10 mouse cellular contexts compared by ENCODE assay signal in the genomic region with DNA sequence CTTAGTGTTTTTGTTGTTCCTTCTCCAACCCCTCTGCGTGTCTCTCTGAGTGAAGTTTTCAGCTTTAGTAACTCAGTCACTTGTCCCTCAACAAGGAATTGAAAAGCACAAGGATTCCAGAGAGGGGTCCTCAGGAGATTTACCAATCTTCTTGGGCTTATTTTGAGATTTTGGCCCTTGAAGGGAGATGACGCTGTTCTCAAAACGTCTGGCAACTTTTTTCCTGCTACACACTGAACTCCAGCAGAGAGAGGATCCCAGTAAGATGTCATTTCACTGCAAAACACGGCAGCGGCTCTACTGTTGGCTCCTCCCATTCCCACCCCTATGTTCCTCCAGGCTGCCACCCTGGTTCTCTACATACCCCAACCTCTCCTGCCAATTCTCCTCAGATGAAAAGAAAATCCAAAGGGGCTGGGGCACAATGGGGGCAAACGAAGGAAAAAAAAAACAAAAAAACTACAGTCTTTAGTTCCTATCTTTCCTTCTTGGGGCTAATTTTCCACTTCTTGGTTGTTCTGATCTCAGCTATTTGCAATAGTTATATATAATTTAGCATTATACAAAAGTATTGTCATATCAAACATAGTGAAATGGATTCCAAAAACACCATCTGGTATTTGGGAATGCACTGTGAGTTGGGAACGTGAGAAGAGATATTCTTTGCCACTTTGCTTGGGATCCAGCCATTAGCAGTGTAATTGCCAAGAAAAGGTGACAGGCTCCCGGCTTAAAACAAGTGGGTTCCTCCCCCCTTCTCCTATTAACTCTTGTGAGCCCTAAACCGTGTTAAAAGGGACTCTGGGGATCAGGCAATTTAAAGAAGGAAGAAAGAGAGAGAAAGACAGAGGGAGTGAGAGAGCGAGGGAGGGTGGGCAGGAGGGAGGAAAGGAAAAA.
A peak's percentile ranks its signal among the peaks of the same experiment; 100 is the strongest.
DNase-seq lines count a peak whose midpoint lies in the region; ATAC-seq lines count a peak whose summit lies in the region.
"Had no signal": no experiment of that assay in that cellular context is flagged by ENCODE, and none has a peak within 500 bp of the region (broad histone marks: within the 10 kb centered on the region; RNA-seq: fewer than 3 reads in every experiment).

No protein-coding gene starts in this region.

- no peak overlapping the region for H3K9ac ChIP-seq in forebrain, embryonic 11.5 days (ENCODE audit: low read length)
- no peak overlapping the region for H3K9ac ChIP-seq in hindbrain, embryonic 14.5 days

- ATAC-seq in forebrain, embryonic 11.5 days (replicated peaks; ENCODE audit: low FRiP score): peak; percentile 44
- 0 out of 2 replicates have a peak, but pooled peaks have one; percentile 37 for ATAC-seq in hindbrain, embryonic 14.5 days (ENCODE audit: low FRiP score)

- peak; percentile 53 to 73 for DNase-seq in layer of hippocampus, postnatal 10 days (ENCODE audit: low spot score in 2 of 2)
- DNase-seq in layer of hippocampus, adult 8-10 months (ENCODE audit: low spot score in 2 of 2): no peak
- DNase-seq in cerebellum, adult 18-20 months: peak; percentile 39 to 45
- no peak for DNase-seq in forebrain, embryonic 11.5 days (ENCODE audit: low spot score)
- DNase-seq in hindbrain, embryonic 14.5 days (ENCODE audit: low spot score): peak; percentile 47
- DNase-seq in T-cell, adult 2 months (ENCODE audit: low spot score): no peak
- DNase-seq in spleen, adult 18-20 months: no peak
- no peak for DNase-seq in adrenal gland, adult 18-20 months (ENCODE audit: low spot score in 2 of 2)
- DNase-seq: gastrocnemius, postnatal 10 days had no signal

- H3K27me3 ChIP-seq in forebrain, embryonic 11.5 days (ENCODE audit: control insufficient read depth, insufficient read depth, low read length): no peaks in the 10 kb centered on the region
- H3K27me3 ChIP-seq in hindbrain, embryonic 14.5 days (ENCODE audit: control insufficient read depth, insufficient read depth, low read length): no peaks in the 10 kb centered on the region
- H3K27me3 ChIP-seq: CH12.LX had no signal

- 19% methylated on average over 10 of the region's 10 CpGs for WGBS in forebrain, embryonic 11.5 days
- 22% methylated on average over 10 of the region's 10 CpGs for WGBS in hindbrain, embryonic 14.5 days

- H3K4me1 ChIP-seq in forebrain, embryonic 11.5 days (replicated peaks; ENCODE audit: control insufficient read depth, insufficient read depth, low read length): peaks cover 4% of the 10 kb centered on the region
- peaks cover 10% of the 10 kb centered on the region for H3K4me1 ChIP-seq in hindbrain, embryonic 14.5 days (replicated peaks; ENCODE audit: control insufficient read depth, insufficient read depth, low read length)

- H3K27ac ChIP-seq in forebrain, embryonic 11.5 days (ENCODE audit: low read depth, low read length): peak overlapping the region; percentile 25; the same call in 1 of the 2 replicates
- peak overlapping the region; percentile 53 for H3K27ac ChIP-seq in hindbrain, embryonic 14.5 days

- no peaks in the 10 kb centered on the region for H3K9me3 ChIP-seq in forebrain, embryonic 11.5 days (ENCODE audit: control insufficient read depth, low read length)
- H3K9me3 ChIP-seq in hindbrain, embryonic 14.5 days (ENCODE audit: control insufficient read depth, low read length): no peaks in the 10 kb centered on the region

- H3K36me3 ChIP-seq in forebrain, embryonic 11.5 days (ENCODE audit: control insufficient read depth, insufficient read depth, low read length): no peaks in the 10 kb centered on the region
- no peaks in the 10 kb centered on the region for H3K36me3 ChIP-seq in hindbrain, embryonic 14.5 days (replicated peaks; ENCODE audit: control insufficient read depth, insufficient read depth)

- no peak overlapping the region for H3K4me3 ChIP-seq in forebrain, embryonic 11.5 days (ENCODE audit: low read depth, low read length)
- no peak overlapping the region for H3K4me3 ChIP-seq in hindbrain, embryonic 14.5 days (replicated peaks; ENCODE audit: low read length)

- no peak overlapping the region for H3K4me2 ChIP-seq in forebrain, embryonic 11.5 days (ENCODE audit: low read depth, low read length, severe bottlenecking)
- H3K4me2 ChIP-seq in hindbrain, embryonic 14.5 days (replicated peaks): no peak overlapping the region

Comparison
In these comparisons a context has a peak if more than half of its experiments do, and no peak if none do; other contexts are left out.
1. DNase-seq: peak in layer of hippocampus, postnatal 10 days (2 of 2), cerebellum, adult 18-20 months (2 of 2) and hindbrain, embryonic 14.5 days (single experiment); none in layer of hippocampus, adult 8-10 months (0 of 2), forebrain, embryonic 11.5 days (single experiment), T-cell, adult 2 months (single experiment), spleen, adult 18-20 months (0 of 2) and adrenal gland, adult 18-20 months (0 of 2).